ENCODE assay signal across 11 mouse cellular contexts in the genomic region with DNA sequence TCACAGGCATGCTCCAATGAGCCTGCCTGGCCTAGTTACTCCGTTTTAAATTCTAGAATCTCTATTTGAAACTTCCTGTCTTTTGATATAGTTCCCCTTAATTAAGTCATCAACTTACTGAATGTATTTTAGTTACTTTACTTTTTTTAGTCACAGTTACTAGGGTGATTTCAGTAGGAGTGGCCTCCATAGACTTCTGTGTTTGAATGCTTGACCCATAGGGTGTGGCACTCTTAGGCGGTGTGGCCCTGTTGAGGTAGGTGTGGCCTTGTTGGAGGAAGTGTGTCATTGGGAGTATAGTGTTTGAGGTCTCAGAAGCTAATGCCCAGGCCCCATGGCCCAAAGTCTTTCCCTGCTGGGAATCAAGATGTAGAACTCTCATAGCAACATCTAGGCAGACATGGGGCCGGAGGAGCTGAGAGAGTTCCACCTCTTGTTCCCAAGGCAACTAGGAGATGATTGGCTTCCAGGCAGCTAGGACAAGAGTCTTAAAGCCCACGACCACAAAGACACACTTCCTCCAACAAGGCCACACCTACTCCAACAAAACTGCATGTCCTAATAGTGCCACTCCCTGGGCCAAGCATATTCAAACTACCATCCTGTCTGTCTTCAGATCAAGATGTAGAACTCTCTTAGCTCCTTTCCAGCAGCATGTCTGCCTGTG. TPM values are rescaled to one million over a fixed set of nuclear protein-coding genes. Genes with fewer than 3 reads are reported as not detected.
DNase-seq lines count a peak whose midpoint lies in the region; ATAC-seq and TF ChIP-seq lines count a peak whose summit lies in the region.
"Had no signal": no experiment of that assay in that cellular context is flagged by ENCODE, and none has a peak within 500 bp of the region (broad histone marks: within the 10 kb centered on the region; RNA-seq: fewer than 3 reads in every experiment).

No protein-coding gene starts in this region.

- no peak overlapping the region for H3K4me2 ChIP-seq in stomach, postnatal 0 days (replicated peaks; ENCODE audit: low read depth)

- ATAC-seq in erythroblast, adult 5-6 weeks (replicated peaks; ENCODE audit: low FRiP score, poor library complexity, severe bottlenecking): peak; percentile 86
- ATAC-seq in stomach, postnatal 0 days (ENCODE audit: low FRiP score, low TSS enrichment): peak; percentile 91

- peak; percentile 21 to 26 for DNase-seq in lung, adult 18-20 months
- DNase-seq in lung, postnatal 10 days: no peak
- peak; percentile 34 for DNase-seq in lung, postnatal 25 days (ENCODE audit: low spot score)
- peak; percentile 26 for DNase-seq in stomach, postnatal 0 days (ENCODE audit: low spot score)
- no peak for DNase-seq in MN1 (ENCODE audit: low spot score)
- no peak for DNase-seq in kidney, postnatal 4 days
- no peak for DNase-seq in neural tube, embryonic 10.5 days (ENCODE audit: extremely low spot score, low spot score)
- DNase-seq: gastrocnemius, postnatal 36 days; heart, postnatal 36 days; kidney, postnatal 36 days had no signal

- no peaks in the 10 kb centered on the region for H3K9me3 ChIP-seq in stomach, postnatal 0 days (ENCODE audit: control insufficient read depth, low read length)

- no peaks in the 10 kb centered on the region for H3K27me3 ChIP-seq in stomach, postnatal 0 days (ENCODE audit: control insufficient read depth, insufficient read depth, low read length)

- no peak overlapping the region for H3K4me3 ChIP-seq in stomach, postnatal 0 days (ENCODE audit: low read depth, low read length)

- H3K9ac ChIP-seq in stomach, postnatal 0 days (ENCODE audit: low read length): no peak overlapping the region

- TF ChIP-seq EP300 in stomach, postnatal 0 days (optimal IDR thresholded peaks at IDR 0.05): no peak

- no peak overlapping the region for H3K27ac ChIP-seq in stomach, postnatal 0 days (replicated peaks)

- no peak for TF ChIP-seq CTCF in stomach, postnatal 0 days (IDR thresholded peaks at IDR 0.05; ENCODE audit: low read depth)

- H3K36me3 ChIP-seq in stomach, postnatal 0 days (ENCODE audit: control insufficient read depth, insufficient read depth, low read length): no peaks in the 10 kb centered on the region

- 55% methylated on average over 4 of the region's 4 CpGs for WGBS in stomach, postnatal 0 days

- no peaks in the 10 kb centered on the region for H3K4me1 ChIP-seq in stomach, postnatal 0 days (replicated peaks; ENCODE audit: control insufficient read depth, insufficient read depth)

RNA-seq across cellular contexts. Expression of a gene that starts 11.7 kb away (rescaled TPM):
- total RNA-seq in erythroblast, adult 5-6 weeks (2015; ENCODE audit: low replicate concordance): 26.3 and 28.1 TPM in 2 replicates
- total RNA-seq in erythroblast, adult 5-6 weeks (2017; ENCODE audit: low replicate concordance): 22.7 and 27.5 TPM in 2 replicates
- 2.7 and 3.4 TPM in 2 replicates for polyA plus RNA-seq in stomach, postnatal 0 days (2015; fragmentation: Nextera tagmentation; extraction: Ambion mirVana)

RNA-seq across cellular contexts. Expression of a gene that starts 11.8 kb away (rescaled TPM):
- total RNA-seq in erythroblast, adult 5-6 weeks (2015; ENCODE audit: low replicate concordance): 7.3 and 12.9 TPM in 2 replicates
- 4.9 and 7.5 TPM in 2 replicates for total RNA-seq in erythroblast, adult 5-6 weeks (2017; ENCODE audit: low replicate concordance)
- 13.5 and 14.8 TPM in 2 replicates for polyA plus RNA-seq in stomach, postnatal 0 days (2015; fragmentation: Nextera tagmentation; extraction: Ambion mirVana)

RNA-seq across cellular contexts. Expression of a gene that starts 27.8 kb away (rescaled TPM):
- total RNA-seq in erythroblast, adult 5-6 weeks (2015; ENCODE audit: low replicate concordance): 17.5 and 28.0 TPM in 2 replicates
- 19.7 and 23.0 TPM in 2 replicates for total RNA-seq in erythroblast, adult 5-6 weeks (2017; ENCODE audit: low replicate concordance)
- 23.6 and 24.6 TPM in 2 replicates for polyA plus RNA-seq in stomach, postnatal 0 days (2015; fragmentation: Nextera tagmentation; extraction: Ambion mirVana)

Comparison
In these comparisons a context has a peak if more than half of its experiments do, and no peak if none do; other contexts are left out.
1. DNase-seq: peak in lung, adult 18-20 months (2 of 2), lung, postnatal 25 days (single experiment) and stomach, postnatal 0 days (single experiment); none in lung, postnatal 10 days (single experiment), MN1 (single experiment), kidney, postnatal 4 days (0 of 2) and neural tube, embryonic 10.5 days (single experiment).